Mouse (Mus musculus) stomach, embryonic 15.5 days (tissue): ENCODE results near the gene Ndrg4. TPM values are rescaled to one million over a fixed set of nuclear protein-coding genes. Genes with fewer than 3 reads are reported as not detected.

Experiments
- ATAC-seq: fragments of 200-750 bp; cut with Nextera tagmentation; 2 replicates; pipeline ENCODE4 v1.8.0; 2017; ENCODE audit warnings: low read depth, moderate number of reproducible peaks, moderate TSS enrichment; ENCODE audit not compliant: insufficient read depth, low FRiP score
- H3K27ac ChIP-seq: fragments of 300-500 bp; sonication (generic); 2 replicates; pipeline ENCODE4 v1.5.1; 2015; ENCODE audit warnings: mild to moderate bottlenecking, inconsistent platforms
- H3K27me3 ChIP-seq: fragments of 300-500 bp; sonication (generic); replicated peaks from 2 replicates; pipeline ENCODE4 v1.6.1; 2015; ENCODE audit warnings: inconsistent platforms
- H3K36me3 ChIP-seq: fragments of 300-500 bp; sonication (generic); 2 replicates; pipeline ENCODE4 v1.6.1; 2015; ENCODE audit warnings: inconsistent platforms
- H3K4me1 ChIP-seq: fragments of 300-500 bp; sonication (generic); 2 replicates; pipeline ENCODE4 v1.6.1; 2015; ENCODE audit warnings: inconsistent platforms
- H3K4me2 ChIP-seq: fragments of 300-500 bp; sonication (generic); 2 replicates; pipeline ENCODE4 v1.6.1; 2015; ENCODE audit warnings: mild to moderate bottlenecking, inconsistent platforms
- H3K4me3 ChIP-seq: fragments of 300-500 bp; sonication (generic); replicated peaks from 2 replicates; pipeline ENCODE4 v1.5.1; 2015; ENCODE audit warnings: inconsistent platforms
- H3K9ac ChIP-seq: fragments of 300-500 bp; sonication (generic); 2 replicates; pipeline ENCODE4 v1.6.1; 2015; ENCODE audit warnings: inconsistent platforms
- H3K9me3 ChIP-seq: fragments of 300-500 bp; sonication (generic); 2 replicates; pipeline ENCODE4 v1.6.1; 2016; ENCODE audit warnings: inconsistent platforms
- WGBS: fragments of 180-500 bp; shearing (Covaris S2); methylation state at CpG from one replicate; pipeline ENCODE4 v1.1.7; 2015; 5-methylcytosine and 5-hydroxymethylcytosine counted together
- microRNA-seq: library from miRNA; unstranded; fragments of <30 nt; microRNA quantifications from one replicate; pipeline ENCODE4, GENCODE M21; 2016
- polyA plus RNA-seq: library from polyadenylated mRNA; unstranded; fragments of >200 nt; fragmentation: Nextera tagmentation; extraction: Ambion mirVana; gene quantifications from 2 replicates; pipeline ENCODE4 v1.2.1, GENCODE M21; 2015

Gene Ndrg4
- polyA plus RNA-seq, 1 experiment from 2014 or later, result 16.7 TPM

GRCm38 (mm10) chr8:95751924-95752323 is 75.1 kb downstream of the Ndrg4 start:
- Histone ChIP-seq H3K9me3 (no peaks in the 10 kb centered on the region), H3K4me1 (no peaks in the 10 kb centered on the region), H3K27me3 (no peaks in the 10 kb centered on the region), H3K4me2 (no peak overlapping the region), H3K36me3 (peaks cover 42% of the 10 kb centered on the region), H3K9ac (no peak overlapping the region), H3K4me3 (no peak overlapping the region), H3K27ac (no peak overlapping the region)
- no peak for ATAC-seq
- WGBS, result 93% methylated on average over 1 of the region's 1 CpGs

- no peak for ATAC-seq
- H3K27ac ChIP-seq, result no peak overlapping the region
- no peak overlapping the region for H3K9ac ChIP-seq
- H3K4me1 ChIP-seq, result no peaks in the 10 kb centered on the region
- H3K4me3 ChIP-seq, result no peak overlapping the region
- H3K27me3 ChIP-seq, result no peaks in the 10 kb centered on the region
- peaks cover 31% of the 10 kb centered on the region for H3K36me3 ChIP-seq
- H3K9me3 ChIP-seq, result no peaks in the 10 kb centered on the region
- WGBS, result 44% methylated on average over 6 of the region's 6 CpGs
- H3K4me2 ChIP-seq, result no peak overlapping the region
Observed at GRCm38 (mm10) chr8:95760323-95760722, 83.5 kb downstream of the Ndrg4 start.

- no peak overlapping the region for H3K4me2 ChIP-seq
- no peak overlapping the region for H3K4me3 ChIP-seq
- no peak overlapping the region for H3K9ac ChIP-seq
- ATAC-seq, result no peak
- no peaks in the 10 kb centered on the region for H3K27me3 ChIP-seq
- WGBS, result 94% methylated on average over 1 of the region's 1 CpGs
- H3K27ac ChIP-seq, result no peak overlapping the region
- peaks cover 31% of the 10 kb centered on the region for H3K36me3 ChIP-seq
- no peaks in the 10 kb centered on the region for H3K9me3 ChIP-seq
- no peaks in the 10 kb centered on the region for H3K4me1 ChIP-seq
Observed at GRCm38 (mm10) chr8:95764133-95764532, 87.4 kb downstream of the Ndrg4 start.

Small RNA genes lying within 50 kb of the gene (microRNA-seq; reads per million reads assigned to microRNA genes)
- 0.58 reads per million for gene Mir7073

Other genes with a start within 250 kb of the Ndrg4 start
- gene Cfap20, start 242.1 kb upstream of the Ndrg4 start, polyA plus RNA-seq, result 134 and 140 TPM in 2 replicates
- gene Csnk2a2, start 186.9 kb upstream of the Ndrg4 start, polyA plus RNA-seq, result 8.8 and 11.1 TPM in 2 replicates
- 0.13 and 0.21 TPM in 2 replicates for gene Ccdc113, start 142.9 kb upstream of the Ndrg4 start, polyA plus RNA-seq
- gene Prss54, start 100.6 kb upstream of the Ndrg4 start, polyA plus RNA-seq, result not detected in 2 replicates
- 16.4 and 17.7 TPM in 2 replicates for gene Gins3, start 43.5 kb upstream of the Ndrg4 start, polyA plus RNA-seq
- 20.9 and 23.8 TPM in 2 replicates for gene Setd6, start 38.9 kb downstream of the Ndrg4 start, polyA plus RNA-seq
- gene Cnot1, start 130.5 kb downstream of the Ndrg4 start, polyA plus RNA-seq, result 51.8 and 60.3 TPM in 2 replicates
- gene Sap18b, start 148.4 kb downstream of the Ndrg4 start, polyA plus RNA-seq, result 346 and 356 TPM in 2 replicates
- 13.2 and 16.7 TPM in 2 replicates for gene Slc38a7, start 176.6 kb downstream of the Ndrg4 start, polyA plus RNA-seq
- 162 and 173 TPM in 2 replicates for gene Got2, start 211.6 kb downstream of the Ndrg4 start, polyA plus RNA-seq